Mouse (Mus musculus) spleen, postnatal 14 days (tissue): ENCODE measurements at regions not wholly inside any gene's neighbourhood (a gene's known extent, or its start where the extent isn't known, plus 50 kb on each side); places are given as distances from the start of the nearest gene placed in this dataset.

ENCODE experiments used
- DNase-seq, 2 experiments: peaks; one replicate each; pipeline ENCODE4 v3.0.0; 2021 to 2022; ENCODE audit warnings: low spot score in 2 of 2

GRCm38 (mm10) chr8:26443735-26444134, 324.4 kb downstream of the Gm45692 start:
- DNase-seq = no peak

GRCm38 (mm10) chr8:26445991-26446390, 326.7 kb downstream of the Gm45692 start:
- DNase-seq = no peak

GRCm38 (mm10) chr8:26447886-26448640, 328.7 kb downstream of the Gm45692 start:
- no peak for DNase-seq

- DNase-seq = no peak
These were observed 330.0 kb downstream of the Gm45692 start for GRCm38 (mm10) chr8:26449291-26449690.

- no peak for DNase-seq
These were observed 331.2 kb downstream of the Gm45692 start for GRCm38 (mm10) chr8:26450543-26450942.

GRCm38 (mm10) chr8:26452976-26453573, 333.7 kb downstream of the Gm45692 start:
- DNase-seq = no peak

- DNase-seq = no peak
These were observed 346.0 kb downstream of the Gm45692 start for GRCm38 (mm10) chr8:26465346-26465745.

- no peak for DNase-seq
These were observed 349.1 kb downstream of the Gm45692 start for GRCm38 (mm10) chr8:26468441-26468840.

- DNase-seq = no peak
These were observed 350.4 kb downstream of the Gm45692 start for GRCm38 (mm10) chr8:26469705-26470104.

- no peak for DNase-seq
These were observed 352.6 kb downstream of the Gm45692 start for GRCm38 (mm10) chr8:26471811-26472550.

GRCm38 (mm10) chr8:26484749-26485148, 365.4 kb downstream of the Gm45692 start:
- no peak for DNase-seq

GRCm38 (mm10) chr8:26487866-26488265, 368.5 kb downstream of the Gm45692 start:
- DNase-seq = no peak

- DNase-seq = no peak
These were observed 369.3 kb downstream of the Gm45692 start for GRCm38 (mm10) chr8:26488590-26488989.

GRCm38 (mm10) chr8:26501196-26501813, 382.0 kb downstream of the Gm45692 start:
- DNase-seq = no peak

- DNase-seq = no peak
These were observed 382.7 kb downstream of the Gm45692 start for GRCm38 (mm10) chr8:26501814-26502572.

- DNase-seq = no peak
These were observed 383.4 kb downstream of the Gm45692 start for GRCm38 (mm10) chr8:26502772-26503171.

GRCm38 (mm10) chr8:26503918-26504317, 384.6 kb downstream of the Gm45692 start:
- no peak for DNase-seq

GRCm38 (mm10) chr8:26504319-26505035, 385.1 kb downstream of the Gm45692 start:
- no peak for DNase-seq

GRCm38 (mm10) chr8:26507611-26508070, 388.3 kb downstream of the Gm45692 start:
- DNase-seq = no peak

GRCm38 (mm10) chr8:26509254-26509653, 389.9 kb downstream of the Gm45692 start:
- no peak for DNase-seq

GRCm38 (mm10) chr8:26513001-26513400, 393.7 kb downstream of the Gm45692 start:
- DNase-seq = no peak
